Mouse (Mus musculus) limb, embryonic 11.5 days (tissue): Measurements from ENCODE around the gene Mesp2. TPM values are rescaled to one million over a fixed set of nuclear protein-coding genes. Genes with fewer than 3 reads are reported as not detected.

ENCODE experiments used
- ATAC-seq: fragments of 200-750 bp; cut with Nextera tagmentation; 2 replicates; pipeline ENCODE4 v1.8.0; 2017; ENCODE audit warnings: low read depth; ENCODE audit not compliant: insufficient number of reproducible peaks, low FRiP score, low TSS enrichment
- DNase-seq: peaks from one replicate; pipeline ENCODE4 v3.0.0-alpha.2; 2015; ENCODE audit warnings: low spot score
- H3K27ac ChIP-seq: fragments of 300-500 bp; sonication (generic); replicated peaks from 2 replicates; pipeline ENCODE4 v1.5.1; 2014; ENCODE audit warnings: low read depth, mild to moderate bottlenecking, low read length
- H3K27me3 ChIP-seq: fragments of 300-500 bp; sonication (generic); 2 replicates; pipeline ENCODE4 v1.6.1; 2014; ENCODE audit warnings: mild to moderate bottlenecking, low read length, mixed read lengths; ENCODE audit not compliant: control insufficient read depth, insufficient read depth
- H3K36me3 ChIP-seq: fragments of 300-500 bp; sonication (generic); 2 replicates; pipeline ENCODE4 v1.6.1; 2014; ENCODE audit warnings: mild to moderate bottlenecking, low read length, moderate library complexity, mixed read lengths; ENCODE audit not compliant: control insufficient read depth, insufficient read depth
- H3K4me1 ChIP-seq: fragments of 300-500 bp; sonication (generic); 2 replicates; pipeline ENCODE4 v1.6.1; 2014; ENCODE audit warnings: low read length, mixed read lengths; ENCODE audit not compliant: control insufficient read depth, insufficient read depth
- H3K4me2 ChIP-seq: fragments of 300-500 bp; sonication (generic); 2 replicates; pipeline ENCODE4 v1.6.1; 2014; ENCODE audit warnings: low read depth, mild to moderate bottlenecking, moderate library complexity; ENCODE audit not compliant: severe bottlenecking
- H3K4me3 ChIP-seq: fragments of 300-500 bp; sonication (generic); 2 replicates; pipeline ENCODE4 v1.5.1; 2014; ENCODE audit warnings: low read depth, low read length
- H3K9ac ChIP-seq: fragments of 300-500 bp; sonication (generic); 2 replicates; pipeline ENCODE4 v1.6.1; 2014; ENCODE audit warnings: mild to moderate bottlenecking, low read length
- H3K9me3 ChIP-seq: fragments of 300-500 bp; sonication (generic); 2 replicates; pipeline ENCODE4 v1.6.1; 2016; ENCODE audit warnings: low read length; ENCODE audit not compliant: control insufficient read depth
- WGBS: fragments of 180-500 bp; shearing (Covaris S2); extraction: QIAGEN DNeasy Blood & Tissue Kit; methylation state at CpG from one replicate; pipeline ENCODE4 v1.1.7; 2014; 5-methylcytosine and 5-hydroxymethylcytosine counted together
- polyA plus RNA-seq: library from polyadenylated mRNA; unstranded; fragments of >200 nt; fragmentation: Nextera tagmentation; extraction: Ambion mirVana; gene quantifications from 2 replicates; pipeline ENCODE4 v1.2.1, GENCODE M21; 2014

Gene Mesp2
- polyA plus RNA-seq, 1 experiment from 2014 or later, result 0.32 TPM

GRCm38 (mm10) chr7:79819996-79820395, 9.5 kb downstream of the Mesp2 start:
- no peak for DNase-seq

GRCm38 (mm10) chr7:79822092-79822695, 11.7 kb downstream of the Mesp2 start:
- Histone ChIP-seq H3K27ac (no peak overlapping the region), H3K4me1 (0 out of 2 replicates have a peak, but pooled peaks cover 5% of the 10 kb centered on the region), H3K4me3 (no peak overlapping the region), H3K36me3 (no peaks in the 10 kb centered on the region), H3K27me3 (no peaks in the 10 kb centered on the region; the same call in 1 of the 2 replicates), H3K9ac (no peak overlapping the region), H3K9me3 (no peaks in the 10 kb centered on the region), H3K4me2 (no peak overlapping the region)
- no peak for DNase-seq
- no peak for ATAC-seq
- 80% methylated on average over 12 of the region's 12 CpGs for WGBS

More at GRCm38 (mm10) chr7:79819996-79820395, 9.5 kb downstream of the Mesp2 start:
- 48% methylated on average over 11 of the region's 11 CpGs for WGBS
- Histone ChIP-seq H3K27ac (no peak overlapping the region), H3K27me3 (no peaks in the 10 kb centered on the region; the same call in 1 of the 2 replicates), H3K4me1 (0 out of 2 replicates have a peak, but pooled peaks cover 5% of the 10 kb centered on the region), H3K9me3 (no peaks in the 10 kb centered on the region), H3K4me2 (no peak overlapping the region), H3K9ac (no peak overlapping the region), H3K4me3 (no peak overlapping the region), H3K36me3 (no peaks in the 10 kb centered on the region)
- no peak for ATAC-seq

GRCm38 (mm10) chr7:79828341-79828740, 17.8 kb downstream of the Mesp2 start:
- ATAC-seq (no peak), DNase-seq (no peak)
- H3K4me1 ChIP-seq, result no peaks in the 10 kb centered on the region
- no peak overlapping the region for H3K9ac ChIP-seq
- H3K36me3 ChIP-seq, result no peaks in the 10 kb centered on the region
- no peaks in the 10 kb centered on the region for H3K27me3 ChIP-seq
- WGBS, result 90% methylated on average over 3 of the region's 3 CpGs
- no peaks in the 10 kb centered on the region for H3K9me3 ChIP-seq
- H3K4me3 ChIP-seq, result no peak overlapping the region
- H3K4me2 ChIP-seq, result no peak overlapping the region
- no peak overlapping the region for H3K27ac ChIP-seq

- H3K36me3 ChIP-seq, result no peaks in the 10 kb centered on the region
- no peak overlapping the region for H3K4me3 ChIP-seq
- 50% methylated on average over 6 of the region's 6 CpGs for WGBS
- H3K27ac ChIP-seq, result no peak overlapping the region
- ATAC-seq (no peak), DNase-seq (no peak)
- no peak overlapping the region for H3K4me2 ChIP-seq
- no peak overlapping the region for H3K9ac ChIP-seq
- H3K27me3 ChIP-seq, result no peaks in the 10 kb centered on the region
- H3K4me1 ChIP-seq, result no peaks in the 10 kb centered on the region
- H3K9me3 ChIP-seq, result no peaks in the 10 kb centered on the region
Observed at GRCm38 (mm10) chr7:79831145-79831544, 20.6 kb downstream of the Mesp2 start.

GRCm38 (mm10) chr7:79831585-79831984, 21.1 kb downstream of the Mesp2 start:
- H3K9me3 ChIP-seq, result no peaks in the 10 kb centered on the region
- no peak overlapping the region for H3K4me3 ChIP-seq
- WGBS, result 80% methylated on average over 6 of the region's 6 CpGs
- no peak overlapping the region for H3K27ac ChIP-seq
- no peaks in the 10 kb centered on the region for H3K36me3 ChIP-seq
- no peak overlapping the region for H3K9ac ChIP-seq
- no peak for DNase-seq
- no peak overlapping the region for H3K4me2 ChIP-seq
- H3K4me1 ChIP-seq, result no peaks in the 10 kb centered on the region
- no peak for ATAC-seq
- no peaks in the 10 kb centered on the region for H3K27me3 ChIP-seq

- H3K4me1 ChIP-seq, result no peaks in the 10 kb centered on the region
- H3K36me3 ChIP-seq, result no peaks in the 10 kb centered on the region
- no peak overlapping the region for H3K9ac ChIP-seq
- no peak overlapping the region for H3K4me3 ChIP-seq
- H3K4me2 ChIP-seq, result no peak overlapping the region
- H3K27ac ChIP-seq, result no peak overlapping the region
- H3K27me3 ChIP-seq, result no peaks in the 10 kb centered on the region
- H3K9me3 ChIP-seq, result no peaks in the 10 kb centered on the region
- ATAC-seq (no peak), DNase-seq (no peak)
Observed at GRCm38 (mm10) chr7:79832980-79833379, 22.5 kb downstream of the Mesp2 start.

- Histone ChIP-seq H3K4me3 (no peak overlapping the region), H3K9me3 (no peaks in the 10 kb centered on the region), H3K9ac (no peak overlapping the region), H3K27me3 (no peaks in the 10 kb centered on the region), H3K27ac (no peak overlapping the region), H3K4me1 (no peaks in the 10 kb centered on the region), H3K36me3 (no peaks in the 10 kb centered on the region), H3K4me2 (no peak overlapping the region)
- DNase-seq (no peak), ATAC-seq (no peak)
- WGBS, result 94% methylated on average over 6 of the region's 6 CpGs
Observed at GRCm38 (mm10) chr7:79835196-79835595, 24.7 kb downstream of the Mesp2 start.

GRCm38 (mm10) chr7:79837247-79837646, 26.7 kb downstream of the Mesp2 start:
- Histone ChIP-seq H3K9me3 (no peaks in the 10 kb centered on the region), H3K27me3 (no peaks in the 10 kb centered on the region), H3K4me2 (no peak overlapping the region), H3K4me3 (no peak overlapping the region), H3K4me1 (peaks cover 4% of the 10 kb centered on the region), H3K36me3 (peaks cover 3% of the 10 kb centered on the region; the same call in 1 of the 2 replicates), H3K9ac (no peak overlapping the region), H3K27ac (no peak overlapping the region)
- WGBS, result 68% methylated on average over 2 of the region's 2 CpGs
- DNase-seq (no peak), ATAC-seq (no peak)

GRCm38 (mm10) chr7:79842163-79842562, 31.6 kb downstream of the Mesp2 start:
- WGBS, result 64% methylated on average over 7 of the region's 7 CpGs

More at GRCm38 (mm10) chr7:79842163-79842562, 31.6 kb downstream of the Mesp2 start:
- Histone ChIP-seq H3K4me2 (no peak overlapping the region), H3K27ac (no peak overlapping the region), H3K9me3 (no peaks in the 10 kb centered on the region), H3K27me3 (no peaks in the 10 kb centered on the region), H3K4me3 (no peak overlapping the region), H3K36me3 (peaks cover 3% of the 10 kb centered on the region; the same call in 1 of the 2 replicates), H3K9ac (no peak overlapping the region), H3K4me1 (peaks cover 12% of the 10 kb centered on the region)
- DNase-seq (no peak), ATAC-seq (no peak)
